Mouse (Mus musculus) MEL-GATA-1-ER (cell line): Measurements from ENCODE around the gene Stradb.
"Not testable (repeated sequence)": the region's sequence is repeated elsewhere in the genome, so short reads cannot be mapped to it uniquely, and the experiment has no call there.

ENCODE experiments used
- DNase-seq: peaks from one replicate; pipeline ENCODE4 v3.0.0-alpha.2; 2012; ENCODE audit warnings: low read depth; ENCODE audit errors: extremely low read depth

Gene Stradb

GRCm38 (mm10) chr1:58973366-58974221 lies at the start of gene Stradb, which contains the start of gene Trak2:
Gene Stradb (plus strand): TSS chr1:58973522.
Gene Trak2 (minus strand): TSS chr1:58973430.
- peak; percentile 97 for DNase-seq

DNA sequence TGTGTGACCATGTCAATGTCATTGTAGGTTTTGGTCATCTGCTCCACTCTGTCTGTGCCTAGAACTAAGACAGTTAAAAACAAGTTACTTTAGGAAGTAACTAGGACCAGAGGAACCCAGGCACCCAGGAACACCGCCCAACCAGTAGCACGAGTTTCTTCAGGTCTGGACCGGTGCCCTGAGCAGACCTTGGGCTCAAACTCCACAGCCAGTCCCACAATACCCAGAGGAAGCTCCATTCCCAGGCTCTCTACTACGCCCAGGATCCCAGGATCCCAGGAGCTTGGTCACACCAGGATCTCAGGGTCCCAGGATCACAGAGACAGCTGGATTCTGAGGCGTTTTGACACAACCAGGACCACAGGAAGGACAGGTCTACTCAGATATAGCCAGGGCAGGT lies 46.7 kb upstream of the Stradb start:
- no peak for DNase-seq

DNA sequence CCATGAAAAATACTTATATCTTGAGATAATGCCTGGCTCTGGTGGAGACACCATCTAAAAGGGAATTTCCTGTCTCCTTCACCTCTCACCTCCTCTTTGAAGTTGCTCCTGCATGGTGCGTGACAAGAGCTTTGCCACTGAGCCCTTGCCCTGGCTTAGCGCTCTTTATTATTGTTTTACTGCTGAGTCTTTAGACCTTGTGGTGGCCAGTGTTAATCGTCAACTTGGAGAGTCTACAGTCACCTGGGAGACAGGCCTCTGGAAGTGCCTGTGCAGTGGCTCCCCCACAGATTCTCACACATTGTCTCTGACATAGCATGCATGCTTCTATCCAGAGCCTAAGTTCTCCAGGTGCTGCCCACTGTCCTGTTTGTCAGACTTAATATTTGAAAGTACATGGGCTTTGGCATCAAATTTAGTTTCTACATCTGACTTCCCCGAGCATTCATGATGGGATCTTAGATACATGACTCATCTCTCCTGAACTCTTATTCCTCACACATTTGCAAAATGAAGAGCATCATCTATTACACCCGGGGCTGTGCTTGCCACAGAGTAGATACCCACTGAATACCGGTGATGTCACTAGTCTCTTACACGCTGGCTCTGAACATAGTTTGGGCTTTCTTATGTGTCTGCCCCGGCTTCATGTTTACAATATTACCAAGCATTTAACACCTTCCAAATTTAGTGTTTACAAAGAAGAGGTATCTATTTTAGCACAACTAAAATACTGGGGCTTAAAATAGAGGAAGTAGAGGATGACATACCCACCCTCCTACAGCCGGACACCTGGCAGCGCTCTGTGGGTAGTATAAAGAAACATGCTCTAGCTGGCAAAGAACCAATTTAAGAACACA lies 36.3 kb upstream of the Stradb start:
- no peak for DNase-seq

DNA sequence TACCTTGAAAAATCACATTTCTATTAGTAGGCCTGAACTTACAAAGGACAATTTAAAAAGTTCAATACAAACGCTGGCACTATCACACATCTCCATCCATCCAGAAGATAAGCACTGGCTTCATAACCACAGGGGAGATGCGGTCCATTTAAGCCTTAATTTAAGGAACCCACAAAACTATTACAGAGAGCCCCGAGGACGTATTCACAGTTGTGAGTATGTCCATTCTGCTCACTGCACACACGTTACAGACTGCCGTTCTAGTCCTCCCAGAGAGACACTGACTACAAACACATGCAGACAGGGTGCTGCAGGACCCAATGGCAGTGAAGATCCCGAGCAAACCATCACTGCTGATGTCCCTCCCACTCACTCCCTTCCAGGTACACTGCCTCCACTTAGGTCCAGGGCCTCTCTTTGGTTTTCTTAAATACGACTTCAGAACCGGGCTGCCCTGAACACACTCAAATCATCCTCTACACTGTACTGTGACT lies 35.7 kb upstream of the Stradb start:
- no peak for DNase-seq

- DNase-seq = no peak
These were observed 27.8 kb upstream of the Stradb start for GRCm38 (mm10) chr1:58945523-58945922.

- DNase-seq = no peak
These were observed 27.2 kb upstream of the Stradb start for GRCm38 (mm10) chr1:58945960-58946670.

GRCm38 (mm10) chr1:58946718-58947117 lies 26.6 kb upstream of the Stradb start:
- no peak for DNase-seq

DNA sequence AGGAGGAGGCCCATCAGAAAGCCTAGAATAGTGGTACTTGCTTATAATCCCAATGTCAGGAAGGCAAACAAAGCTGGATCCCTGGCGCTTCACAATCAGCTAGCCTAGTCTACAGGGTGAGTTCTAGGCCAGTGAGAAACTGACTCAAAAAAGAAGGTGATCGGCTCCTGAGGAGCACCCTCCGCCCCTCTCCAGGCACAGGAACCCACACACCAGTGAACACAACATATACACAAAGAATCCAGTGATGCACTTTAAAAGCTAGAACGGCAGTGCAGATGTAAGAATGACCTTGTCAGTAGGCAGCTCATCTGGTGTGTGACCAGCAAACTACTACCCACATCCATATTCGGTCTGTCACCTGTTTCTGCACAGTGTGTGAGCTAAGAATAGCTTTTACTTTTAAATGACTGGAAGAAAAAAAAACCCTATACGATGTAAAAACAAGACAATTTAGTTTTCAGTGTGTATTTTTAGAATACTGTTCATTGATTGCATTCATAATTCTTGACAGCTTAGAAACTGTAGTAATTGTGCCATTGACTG lies 23.7 kb upstream of the Stradb start:
- DNase-seq = no peak

GRCm38 (mm10) chr1:58950899-58951648 lies 22.2 kb upstream of the Stradb start:
- no peak for DNase-seq

DNA sequence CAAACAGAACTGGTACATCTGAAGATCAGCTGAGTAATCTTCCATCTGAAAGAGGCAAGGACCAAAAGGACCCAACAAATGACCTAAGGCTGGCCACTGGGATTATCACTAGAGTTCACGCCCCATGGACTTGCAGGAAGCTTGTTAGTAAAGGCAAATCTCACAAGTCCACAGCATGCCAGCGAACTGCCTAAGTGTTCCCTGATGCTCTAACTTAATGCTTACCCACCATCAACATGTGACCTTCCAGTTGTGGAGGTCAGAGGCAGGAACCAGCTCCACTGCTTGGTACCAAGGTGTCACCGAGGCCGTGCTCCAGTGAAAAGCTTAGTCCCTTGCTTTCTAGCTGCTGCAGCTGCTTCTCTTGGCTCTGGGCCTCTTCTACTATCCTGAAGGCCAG lies 21.5 kb upstream of the Stradb start:
- no peak for DNase-seq

DNA sequence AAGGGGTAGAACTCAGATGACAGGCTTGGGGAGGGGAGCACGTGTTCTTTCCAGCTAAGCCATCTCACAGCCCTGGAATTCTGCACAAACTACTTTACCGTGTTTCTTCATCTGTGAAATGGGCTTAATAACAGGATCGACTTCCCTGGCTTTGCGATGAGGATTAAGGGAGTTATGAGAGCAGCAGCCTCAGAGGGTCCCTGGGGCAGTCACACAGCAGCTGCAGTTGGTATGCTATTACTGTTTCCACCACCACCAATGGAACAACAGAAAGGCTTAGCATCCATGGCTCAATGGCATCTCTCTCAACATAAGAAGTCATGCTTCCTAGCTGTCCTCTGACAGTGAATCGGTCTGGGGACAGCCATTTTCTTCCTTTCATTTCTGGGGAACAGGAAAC lies 20.8 kb upstream of the Stradb start:
- no peak for DNase-seq

DNA sequence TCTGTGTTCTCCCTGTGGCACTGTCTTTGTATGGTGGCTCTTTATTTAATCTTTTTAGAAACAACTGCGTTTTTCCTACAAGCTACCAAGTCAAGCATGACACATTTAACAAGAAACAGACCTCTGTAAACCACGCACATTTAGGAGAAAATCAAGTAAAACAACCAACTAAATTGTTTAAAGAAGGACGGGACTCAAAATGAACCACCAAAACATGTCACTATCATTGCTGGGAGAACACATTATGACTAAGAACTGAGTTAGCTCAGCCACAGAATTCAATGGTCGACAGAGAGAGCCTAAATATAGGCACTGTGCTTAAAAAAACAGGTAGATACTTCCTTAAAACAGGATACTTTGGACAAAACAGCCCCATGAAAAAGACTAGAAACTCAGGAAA lies 20.3 kb upstream of the Stradb start:
- no peak for DNase-seq

DNA sequence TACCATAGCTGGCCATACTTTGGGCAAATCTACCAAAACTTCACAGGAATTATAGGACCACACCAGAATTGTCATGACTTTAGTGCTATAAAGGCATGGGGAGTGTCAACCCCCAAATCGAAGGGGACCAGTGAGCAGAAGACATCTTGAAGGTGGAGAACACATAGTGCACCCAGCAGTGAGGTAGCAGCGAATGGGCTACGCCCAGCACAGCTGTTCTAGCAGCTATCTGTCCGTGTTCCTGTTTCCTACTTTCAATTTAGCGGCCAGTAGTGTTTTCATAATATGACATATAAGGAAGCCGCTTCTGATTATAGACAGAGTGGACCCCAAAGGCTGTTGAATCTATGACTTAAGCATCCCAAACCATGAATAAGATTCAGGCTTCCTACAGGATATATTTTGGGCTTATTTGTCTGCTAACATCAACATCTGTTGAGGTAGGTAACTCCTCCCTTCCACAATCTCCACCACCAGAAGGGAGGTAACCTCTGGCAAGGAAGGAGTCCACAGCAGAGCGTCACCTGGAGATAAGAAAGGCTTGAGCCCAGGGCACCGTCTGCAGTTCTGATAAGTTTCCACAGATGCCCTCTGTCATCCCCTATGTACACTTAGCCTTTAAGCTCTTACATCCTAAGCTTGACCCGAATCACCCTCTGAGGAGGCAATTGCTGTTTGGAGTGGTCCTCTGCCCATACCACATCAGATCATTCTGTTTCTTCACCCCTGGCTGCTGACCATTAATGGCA lies 19.5 kb upstream of the Stradb start:
- DNase-seq = peak; percentile 91

DNA sequence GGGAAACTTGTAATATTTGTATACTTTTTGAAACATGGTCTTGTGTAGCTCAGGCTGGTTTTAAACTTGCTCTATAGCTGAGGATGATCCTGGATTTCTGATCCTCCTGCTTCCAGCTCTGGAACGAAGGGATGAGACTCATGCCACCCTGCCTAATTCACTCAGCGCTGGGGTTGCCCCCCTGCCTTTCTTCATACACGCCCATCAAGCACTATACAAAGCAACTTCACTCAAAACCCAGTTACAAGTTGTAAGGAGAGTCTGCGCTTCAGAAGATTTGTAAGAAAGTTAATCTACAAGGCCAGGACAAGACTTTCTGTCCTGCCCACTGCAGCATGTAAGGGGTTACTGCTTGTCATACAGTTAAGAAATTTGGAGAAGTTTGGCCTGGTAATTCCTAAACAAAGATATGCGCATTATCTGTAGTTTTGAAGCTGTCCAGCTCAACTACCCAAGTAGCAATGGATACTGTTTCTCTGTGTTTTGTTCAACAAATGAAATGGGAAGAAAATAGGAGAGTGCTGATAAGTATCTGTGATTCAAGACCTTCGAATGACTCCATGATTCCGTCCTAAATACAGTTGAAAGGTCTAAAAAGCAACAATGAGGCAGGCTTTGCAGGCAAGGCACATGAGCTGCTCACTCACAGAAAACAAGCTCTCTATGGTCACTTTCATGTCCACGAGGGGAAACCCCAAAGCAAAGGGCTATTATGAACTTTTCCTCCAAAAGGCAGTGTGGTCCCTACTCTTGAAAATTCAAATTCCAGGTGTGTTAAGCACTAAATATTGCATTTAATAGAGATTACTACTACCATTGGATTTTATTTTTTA lies 18.5 kb upstream of the Stradb start:
- peak; percentile 64 for DNase-seq

DNA sequence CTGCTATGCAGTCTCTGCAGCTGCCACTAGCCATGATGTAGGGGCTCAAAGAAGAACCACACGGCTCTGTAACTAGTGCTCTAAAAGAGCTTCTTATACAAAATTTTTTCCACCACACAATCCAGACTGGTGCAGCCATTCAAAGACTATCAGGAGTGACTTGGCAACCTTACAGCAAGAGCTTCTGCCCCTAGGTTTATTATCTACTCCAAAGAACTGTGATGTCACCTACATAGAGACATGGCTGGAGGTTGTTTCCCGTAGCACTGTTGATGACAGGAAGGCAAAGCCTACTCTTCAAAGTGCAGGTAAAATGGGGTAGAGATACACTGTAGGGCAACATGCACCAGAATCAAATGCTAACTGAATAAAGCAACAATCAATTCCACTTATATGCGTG lies 17.6 kb upstream of the Stradb start:
- no peak for DNase-seq

DNA sequence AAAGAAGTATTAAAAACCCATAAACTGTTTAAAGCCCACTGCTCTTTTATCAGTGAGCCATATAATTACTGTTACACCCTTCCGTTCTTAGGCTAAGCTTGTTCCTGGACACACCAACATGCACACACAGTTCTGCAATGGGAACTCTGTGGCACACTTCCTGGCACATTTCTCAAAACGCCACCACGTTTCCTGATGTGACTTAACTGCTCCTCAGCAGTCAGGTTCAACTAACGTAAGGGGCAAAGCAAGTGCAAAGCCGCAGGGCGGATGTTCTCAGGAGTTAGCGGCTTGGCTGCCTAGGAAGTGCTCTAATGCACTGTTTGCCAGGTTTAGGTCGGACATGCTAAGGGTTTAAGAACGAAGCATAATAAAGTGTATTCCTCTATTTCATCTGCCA lies 17.1 kb upstream of the Stradb start:
- no peak for DNase-seq

- DNase-seq = no peak
These were observed 15.4 kb upstream of the Stradb start for GRCm38 (mm10) chr1:58957931-58958330.

DNA sequence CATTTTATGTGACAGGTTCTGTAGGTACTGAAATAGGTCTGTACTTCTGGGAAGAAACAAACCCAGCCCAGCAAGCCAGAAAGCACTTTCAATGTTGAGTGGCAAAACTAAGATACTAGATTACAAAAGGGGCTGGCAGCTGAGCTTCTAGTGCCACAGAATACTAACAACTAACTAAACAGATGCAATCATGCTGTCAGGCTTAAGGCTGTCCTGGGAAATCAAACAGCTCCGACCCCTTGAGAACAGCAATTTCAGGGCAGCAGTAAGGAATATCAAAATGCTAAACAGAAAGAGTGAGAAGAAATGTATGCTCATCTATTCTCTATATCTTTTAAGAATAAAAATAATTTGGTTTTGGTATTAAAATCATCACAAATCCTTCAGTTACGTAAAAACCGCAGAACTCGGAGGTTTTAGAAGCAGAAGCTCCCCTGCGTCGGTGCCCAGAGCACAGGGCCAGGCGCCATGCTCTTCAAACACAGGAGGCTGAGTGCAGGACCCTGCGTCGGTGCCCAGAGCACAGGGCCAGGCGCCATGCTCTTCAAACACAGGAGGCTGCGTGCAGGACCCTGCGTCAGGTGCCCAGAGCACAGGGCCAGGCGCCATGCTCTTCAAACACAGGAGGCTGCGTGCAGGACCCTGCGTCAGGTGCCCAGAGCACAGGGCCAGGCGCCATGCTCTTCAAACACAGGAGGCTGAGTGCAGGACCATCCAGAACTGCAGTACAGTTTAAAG lies 14.4 kb upstream of the Stradb start:
- DNase-seq = not testable (repeated sequence)
